19 mouse cellular contexts compared by ENCODE assay signal in the genomic region with DNA sequence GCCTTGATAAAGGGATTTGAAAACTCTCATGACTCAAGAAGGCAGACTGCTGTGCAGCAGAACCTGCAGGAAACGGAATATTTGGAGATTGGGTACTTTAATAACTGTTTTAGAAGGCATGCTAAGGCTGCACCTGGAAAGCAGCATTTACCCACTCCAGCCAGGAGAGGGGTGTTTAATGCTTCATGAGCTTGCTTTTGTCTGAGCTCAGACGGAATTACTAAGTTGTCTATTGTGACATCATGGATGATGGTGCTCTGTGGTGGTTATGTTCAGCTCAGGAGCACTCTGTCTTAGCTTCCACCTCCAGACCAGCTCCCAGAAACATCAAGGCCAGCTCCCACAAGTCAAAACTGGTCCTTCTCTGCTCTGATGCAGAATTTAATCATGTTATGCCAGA. TPM values are rescaled to one million over a fixed set of nuclear protein-coding genes. Genes with fewer than 3 reads are reported as not detected.
A peak's percentile ranks its signal among the peaks of the same experiment; 100 is the strongest.
DNase-seq lines count a peak whose midpoint lies in the region; ATAC-seq and TF ChIP-seq lines count a peak whose summit lies in the region.
"Had no signal": no experiment of that assay in that cellular context is flagged by ENCODE, and none has a peak within 500 bp of the region (broad histone marks: within the 10 kb centered on the region; RNA-seq: fewer than 3 reads in every experiment).

No protein-coding gene starts in this region.

- DNase-seq in cerebellum, adult 9-11 months, result peak; percentile 28
- DNase-seq in cerebellum, adult 8-10 months, result no peak
- DNase-seq in kidney, adult 9 months, result no peak
- no peak for DNase-seq in spleen, postnatal 14 days (ENCODE audit: low spot score in 2 of 2)
- DNase-seq: B cell, adult 2 months; heart, adult 18-20 months; heart, postnatal 4 days; liver; right cerebral cortex, postnatal 25 days; thymus, postnatal 14 days had no signal

- ATAC-seq in intestine, postnatal 0 days, result no peak
- ATAC-seq in intestine, embryonic 16.5 days, result no peak
- peak; percentile 52 for ATAC-seq in granulocyte monocyte progenitor cell, adult 5-6 weeks (replicated peaks; ENCODE audit: poor library complexity, severe bottlenecking)
- ATAC-seq in midbrain, embryonic 16.5 days, result peak; percentile 44; the same call in 1 of the 2 replicates

- peaks cover 24% of the 10 kb centered on the region; the same call in 1 of the 2 replicates for H3K27me3 ChIP-seq in intestine, postnatal 0 days (replicated peaks; ENCODE audit: control insufficient read depth, insufficient read depth, low read length)
- H3K27me3 ChIP-seq in intestine, embryonic 16.5 days (replicated peaks; ENCODE audit: control insufficient read depth, insufficient read depth, low read length), result peaks cover 6% of the 10 kb centered on the region; the same call in 1 of the 2 replicates
- no peaks in the 10 kb centered on the region for H3K27me3 ChIP-seq in midbrain, embryonic 16.5 days (ENCODE audit: control insufficient read depth, insufficient read depth, low read depth, low read length)

- H3K27ac ChIP-seq in intestine, postnatal 0 days (ENCODE audit: low read depth, low read length), result no peak overlapping the region
- H3K27ac ChIP-seq in intestine, embryonic 16.5 days (ENCODE audit: low read length), result no peak overlapping the region
- peak overlapping the region; percentile 81 for H3K27ac ChIP-seq in midbrain, embryonic 16.5 days (ENCODE audit: low read length)
- H3K27ac ChIP-seq: kidney, embryonic 15.5 days; lung, embryonic 15.5 days; stomach, embryonic 15.5 days had no signal

- H3K4me2 ChIP-seq in intestine, postnatal 0 days (replicated peaks; ENCODE audit: low read depth), result no peak overlapping the region
- no peak overlapping the region for H3K4me2 ChIP-seq in intestine, embryonic 16.5 days (ENCODE audit: low read depth, low read length)
- peak overlapping the region; percentile 10; the same call in 1 of the 2 replicates for H3K4me2 ChIP-seq in midbrain, embryonic 16.5 days (ENCODE audit: low read length)
- H3K4me2 ChIP-seq: kidney, embryonic 15.5 days; lung, embryonic 15.5 days; stomach, embryonic 15.5 days had no signal

- no peak overlapping the region for H3K9ac ChIP-seq in intestine, postnatal 0 days (ENCODE audit: low read depth, low read length)
- H3K9ac ChIP-seq in intestine, embryonic 16.5 days (ENCODE audit: low read depth, low read length), result no peak overlapping the region
- H3K9ac ChIP-seq in midbrain, embryonic 16.5 days (ENCODE audit: low read depth, low read length), result no peak overlapping the region; the same call in 1 of the 2 replicates
- H3K9ac ChIP-seq: kidney, embryonic 15.5 days; lung, embryonic 15.5 days; stomach, embryonic 15.5 days had no signal

- no peaks in the 10 kb centered on the region for H3K4me1 ChIP-seq in intestine, postnatal 0 days (replicated peaks; ENCODE audit: control insufficient read depth, insufficient read depth, low read length)
- no peaks in the 10 kb centered on the region; the same call in 1 of the 2 replicates for H3K4me1 ChIP-seq in intestine, embryonic 16.5 days (ENCODE audit: control insufficient read depth, insufficient read depth, low read length)
- H3K4me1 ChIP-seq in midbrain, embryonic 16.5 days (ENCODE audit: control insufficient read depth, insufficient read depth, low read length), result peaks cover 19% of the 10 kb centered on the region

- WGBS in intestine, postnatal 0 days, result 74% methylated on average over 2 of the region's 2 CpGs
- WGBS in intestine, embryonic 16.5 days, result 53% methylated on average over 2 of the region's 2 CpGs
- WGBS in midbrain, embryonic 16.5 days, result 21% methylated on average over 2 of the region's 2 CpGs

- 0 out of 2 replicates have a peak, but pooled peaks have one; percentile 6 for TF ChIP-seq CTCF in intestine, postnatal 0 days (IDR thresholded peaks at IDR 0.05; ENCODE audit: low read depth)

- no peaks in the 10 kb centered on the region for H3K9me3 ChIP-seq in intestine, postnatal 0 days (ENCODE audit: control insufficient read depth)
- H3K9me3 ChIP-seq in intestine, embryonic 16.5 days (ENCODE audit: control insufficient read depth, low read length), result no peaks in the 10 kb centered on the region
- no peaks in the 10 kb centered on the region for H3K9me3 ChIP-seq in midbrain, embryonic 16.5 days (replicated peaks; ENCODE audit: control insufficient read depth, low read length, poor library complexity, severe bottlenecking)
- H3K9me3 ChIP-seq: kidney, embryonic 15.5 days; lung, embryonic 15.5 days; stomach, embryonic 15.5 days had no signal

- H3K4me3 ChIP-seq in intestine, postnatal 0 days (ENCODE audit: low read depth, low read length), result no peak overlapping the region
- H3K4me3 ChIP-seq in intestine, embryonic 16.5 days (ENCODE audit: low read length), result no peak overlapping the region
- H3K4me3 ChIP-seq in midbrain, embryonic 16.5 days (ENCODE audit: low read depth, low read length), result no peak overlapping the region
- H3K4me3 ChIP-seq: kidney, embryonic 15.5 days; lung, embryonic 15.5 days; stomach, embryonic 15.5 days had no signal

- no peaks in the 10 kb centered on the region for H3K36me3 ChIP-seq in intestine, postnatal 0 days (ENCODE audit: control insufficient read depth, insufficient read depth)
- no peaks in the 10 kb centered on the region for H3K36me3 ChIP-seq in intestine, embryonic 16.5 days (ENCODE audit: control insufficient read depth, insufficient read depth, low read length)
- no peaks in the 10 kb centered on the region for H3K36me3 ChIP-seq in midbrain, embryonic 16.5 days (ENCODE audit: control insufficient read depth, insufficient read depth, low read length)
- H3K36me3 ChIP-seq: kidney, embryonic 15.5 days; lung, embryonic 15.5 days; stomach, embryonic 15.5 days had no signal

RNA-seq across cellular contexts. Expression of a gene that starts 7.5 kb away (rescaled TPM):
- 4.0 TPM in 2 replicates for polyA plus RNA-seq in intestine, postnatal 0 days (2015; fragmentation: Nextera tagmentation; extraction: Ambion mirVana)
- 8.8 and 9.4 TPM in 2 replicates for polyA plus RNA-seq in intestine, embryonic 16.5 days (2015; fragmentation: Nextera tagmentation; extraction: Ambion mirVana)
- total RNA-seq in granulocyte monocyte progenitor cell, adult 5-6 weeks (2014; fragmentation: Nextera tagmentation), result not detected in 2 replicates
- total RNA-seq in granulocyte monocyte progenitor cell, adult 5-6 weeks (2017), result 0.10 TPM in 1 of 2 replicates, not detected in the other
- 136 and 156 TPM in 2 replicates for polyA plus RNA-seq in midbrain, embryonic 16.5 days (2015; fragmentation: Nextera tagmentation; extraction: Ambion mirVana)
- total RNA-seq: megakaryocyte-erythroid progenitor cell, adult 5-6 weeks; neutrophil, adult 5-6 weeks had no signal

Comparison
In these comparisons a context has a peak if more than half of its experiments do, and no peak if none do; other contexts are left out.
1. ATAC-seq: peak in granulocyte monocyte progenitor cell, adult 5-6 weeks (single experiment) and midbrain, embryonic 16.5 days (single experiment); none in intestine, postnatal 0 days (single experiment) and intestine, embryonic 16.5 days (single experiment).
2. RNA of a gene that starts 7.5 kb away (polyA plus RNA-seq): 136 to 156 TPM in midbrain, embryonic 16.5 days; 8.8 to 9.4 TPM in intestine, embryonic 16.5 days and 4.0 TPM in intestine, postnatal 0 days; every median in the first group is over 10 times any median in the second.